Mouse (Mus musculus) neural tube, embryonic 11.5 days (tissue): ENCODE data around the gene Gm45837. TPM values are rescaled to one million over a fixed set of nuclear protein-coding genes. Genes with fewer than 3 reads are reported as not detected.

Source experiments
- ATAC-seq: fragments of 200-750 bp; cut with Nextera tagmentation; 2 replicates; pipeline ENCODE4 v1.8.0; 2017; ENCODE audit warnings: moderate number of reproducible peaks, mild to moderate bottlenecking, moderate TSS enrichment, moderate library complexity; ENCODE audit not compliant: insufficient read depth, low FRiP score, low TSS enrichment
- DNase-seq: peaks from one replicate; pipeline ENCODE4 v3.0.0-alpha.2; 2015; ENCODE audit warnings: low spot score
- H3K27ac ChIP-seq: fragments of 300-500 bp; sonication (generic); 2 replicates; pipeline ENCODE4 v1.5.1; 2014; ENCODE audit warnings: low read depth, mild to moderate bottlenecking, low read length
- H3K27me3 ChIP-seq: fragments of 300-500 bp; sonication (generic); 2 replicates; pipeline ENCODE4 v1.6.1; 2014; ENCODE audit warnings: mild to moderate bottlenecking, low read length, mixed read lengths; ENCODE audit not compliant: control insufficient read depth, insufficient read depth
- H3K36me3 ChIP-seq: fragments of 300-500 bp; sonication (generic); 2 replicates; pipeline ENCODE4 v1.6.1; 2014; ENCODE audit warnings: mild to moderate bottlenecking, low read length, moderate library complexity, mixed read lengths; ENCODE audit not compliant: control insufficient read depth, insufficient read depth
- H3K4me1 ChIP-seq: fragments of 300-500 bp; sonication (generic); 2 replicates; pipeline ENCODE4 v1.6.1; 2014; ENCODE audit warnings: low read length, mixed read lengths; ENCODE audit not compliant: control insufficient read depth, insufficient read depth
- H3K4me2 ChIP-seq: fragments of 300-500 bp; sonication (generic); 2 replicates; pipeline ENCODE4 v1.6.1; 2014; ENCODE audit warnings: low read depth, mild to moderate bottlenecking, moderate library complexity
- H3K4me3 ChIP-seq: fragments of 300-500 bp; sonication (generic); 2 replicates; pipeline ENCODE4 v1.5.1; 2014; ENCODE audit warnings: low read depth, low read length
- H3K9ac ChIP-seq: fragments of 300-500 bp; sonication (generic); 2 replicates; pipeline ENCODE4 v1.6.1; 2014; ENCODE audit warnings: mild to moderate bottlenecking, low read length
- H3K9me3 ChIP-seq: fragments of 300-500 bp; sonication (generic); 2 replicates; pipeline ENCODE4 v1.6.1; 2016; ENCODE audit warnings: low read length; ENCODE audit not compliant: control insufficient read depth
- WGBS: fragments of 180-500 bp; shearing (Covaris S2); extraction: QIAGEN DNeasy Blood & Tissue Kit; methylation state at CpG from one replicate; pipeline ENCODE4 v1.1.7; 2014; 5-methylcytosine and 5-hydroxymethylcytosine counted together
- polyA plus RNA-seq: library from polyadenylated mRNA; unstranded; fragments of >200 nt; fragmentation: Nextera tagmentation; extraction: Ambion mirVana; gene quantifications from 2 replicates; pipeline ENCODE4 v1.2.1, GENCODE M21; 2014

Gm45837 gene
- polyA plus RNA-seq, 1 experiment from 2014 or later: not detected

DNA sequence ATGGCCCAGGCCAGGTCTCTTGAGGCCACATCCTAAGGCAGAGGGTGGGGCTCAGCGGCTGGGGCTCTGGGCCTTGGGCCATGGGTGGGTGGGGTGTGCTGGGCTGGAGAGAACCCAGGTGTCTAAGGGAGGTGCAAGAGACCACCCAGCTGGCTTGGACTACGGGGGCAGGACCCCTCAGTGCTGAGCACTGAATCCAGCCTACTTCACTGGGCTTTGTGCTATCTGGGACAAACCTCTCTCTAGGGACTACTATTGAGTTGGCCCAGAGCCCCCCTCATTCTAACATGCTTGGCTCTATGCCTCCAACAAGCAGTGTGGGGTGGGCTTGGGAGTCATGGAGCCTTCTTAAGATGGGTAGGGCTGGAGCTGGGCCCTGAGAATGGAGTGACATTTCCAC is 15.2 kb upstream of the Gm45837 start:
- ATAC-seq: no peak
- Histone ChIP-seq H3K4me3 (no peak overlapping the region), H3K27me3 (no peaks in the 10 kb centered on the region), H3K4me2 (no peak overlapping the region), H3K4me1 (no peaks in the 10 kb centered on the region; the same call in 1 of the 2 replicates), H3K9me3 (no peaks in the 10 kb centered on the region), H3K27ac (no peak overlapping the region), H3K36me3 (no peaks in the 10 kb centered on the region), H3K9ac (no peak overlapping the region)
- 78% methylated on average over 2 of the region's 2 CpGs for WGBS
- DNase-seq: no peak

DNA sequence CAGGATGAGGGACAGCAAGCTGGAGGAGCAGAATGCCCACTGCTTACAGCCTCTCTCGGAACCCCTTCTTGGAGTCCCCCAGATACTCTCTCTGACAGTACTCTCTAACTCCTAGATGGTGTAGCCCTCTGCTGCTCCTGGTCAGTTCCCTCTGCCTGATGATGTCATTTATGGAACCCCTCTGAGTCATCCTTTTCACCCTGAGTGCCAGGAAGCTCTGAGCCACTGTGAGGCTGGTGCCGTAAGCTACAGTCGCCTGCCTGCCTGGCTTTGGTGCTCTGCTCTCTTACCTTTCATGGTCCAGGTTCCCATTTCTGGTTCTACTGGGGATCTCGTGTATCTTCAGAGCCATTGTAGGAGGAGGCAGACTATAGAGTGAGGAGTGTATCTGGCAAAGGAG is 13.5 kb upstream of the Gm45837 start:
- WGBS: 86% methylated on average over 4 of the region's 4 CpGs
- no peak for ATAC-seq

DNA sequence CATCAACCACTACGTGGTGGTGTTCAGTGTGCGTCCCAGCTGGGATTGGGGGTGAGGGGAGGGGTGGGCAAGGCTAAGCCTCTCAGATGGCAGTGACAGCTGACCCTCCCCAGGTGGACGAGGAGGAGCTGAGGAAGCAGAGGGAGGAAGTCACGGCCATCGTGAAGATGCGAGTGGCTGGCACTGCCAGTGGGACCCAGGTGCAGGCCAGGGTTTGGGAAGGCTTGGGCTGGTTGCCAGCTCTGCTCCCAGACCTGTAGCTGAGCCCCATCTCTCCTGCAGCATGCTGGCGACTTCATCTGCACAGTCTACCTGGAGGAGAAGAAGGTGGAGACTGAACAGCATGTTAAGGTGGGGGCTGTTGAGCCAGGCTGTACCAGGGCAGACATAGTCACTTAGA is 9.2 kb upstream of the Gm45837 start:
- Histone ChIP-seq H3K9me3 (no peaks in the 10 kb centered on the region), H3K27ac (no peak overlapping the region), H3K4me2 (no peak overlapping the region), H3K9ac (no peak overlapping the region), H3K4me1 (no peaks in the 10 kb centered on the region), H3K36me3 (no peaks in the 10 kb centered on the region), H3K4me3 (no peak overlapping the region), H3K27me3 (no peaks in the 10 kb centered on the region)
- 84% methylated on average over 7 of the region's 7 CpGs for WGBS
- DNase-seq: no peak
- no peak for ATAC-seq

More for the DNA sequence above, 13.5 kb upstream of the Gm45837 start:
- Histone ChIP-seq H3K9ac (no peak overlapping the region), H3K27ac (no peak overlapping the region), H3K4me3 (no peak overlapping the region), H3K4me1 (no peaks in the 10 kb centered on the region; the same call in 1 of the 2 replicates), H3K27me3 (no peaks in the 10 kb centered on the region), H3K4me2 (no peak overlapping the region), H3K9me3 (no peaks in the 10 kb centered on the region), H3K36me3 (no peaks in the 10 kb centered on the region)
- DNase-seq: no peak

DNA sequence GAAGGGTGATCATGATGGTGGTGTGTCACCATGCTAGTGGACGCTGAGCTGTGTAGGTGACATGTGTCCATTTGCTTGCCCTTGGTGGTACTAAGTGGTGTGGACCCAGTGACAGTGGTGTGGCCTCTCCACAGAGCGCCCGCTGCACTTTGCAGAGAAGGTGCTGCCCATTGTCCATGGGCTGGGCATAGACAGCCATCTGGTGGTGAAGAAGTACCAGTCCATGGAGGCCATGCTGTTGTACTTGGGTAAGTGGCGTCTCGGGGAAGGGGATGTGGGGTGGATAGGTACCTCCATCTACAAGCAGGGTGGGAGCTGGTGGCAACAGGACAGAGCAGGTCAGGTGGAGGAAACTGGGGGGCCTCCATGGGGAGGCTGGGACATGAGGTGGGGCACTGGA is 6.9 kb upstream of the Gm45837 start:
- DNase-seq (no peak), ATAC-seq (no peak)
- Histone ChIP-seq H3K27ac (no peak overlapping the region), H3K4me1 (no peaks in the 10 kb centered on the region), H3K27me3 (no peaks in the 10 kb centered on the region), H3K4me3 (no peak overlapping the region), H3K9ac (no peak overlapping the region), H3K4me2 (no peak overlapping the region), H3K36me3 (no peaks in the 10 kb centered on the region), H3K9me3 (no peaks in the 10 kb centered on the region)
- 91% methylated on average over 5 of the region's 5 CpGs for WGBS

DNA sequence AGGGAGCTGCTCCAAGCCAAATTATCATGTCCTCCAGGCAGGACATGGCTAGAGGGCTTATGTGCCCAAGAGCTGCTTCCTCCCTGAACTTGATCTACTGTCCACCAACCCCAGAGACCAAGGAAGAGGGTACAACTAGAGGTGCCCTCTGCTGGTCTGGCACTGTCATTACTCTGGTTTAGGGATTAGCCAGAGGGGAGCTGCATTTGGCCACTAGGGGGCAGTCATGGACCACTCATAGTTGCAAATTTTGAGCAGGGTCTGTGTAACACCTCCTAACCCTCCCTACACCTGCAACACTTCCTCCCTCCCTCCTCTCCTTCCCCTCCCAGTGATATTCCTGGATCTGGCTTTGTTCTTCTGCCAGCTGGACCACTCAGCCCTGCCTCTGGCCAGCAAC is 2.1 kb downstream of the Gm45837 start:
- no peak overlapping the region for H3K4me2 ChIP-seq
- no peaks in the 10 kb centered on the region for H3K27me3 ChIP-seq
- H3K4me1 ChIP-seq: peaks cover 9% of the 10 kb centered on the region; the same call in 1 of the 2 replicates
- H3K36me3 ChIP-seq: no peaks in the 10 kb centered on the region
- H3K27ac ChIP-seq: no peak overlapping the region
- DNase-seq: peak; percentile 88
- H3K9ac ChIP-seq: no peak overlapping the region
- peak; percentile 36; the same call in 1 of the 2 replicates for ATAC-seq
- H3K4me3 ChIP-seq: no peak overlapping the region
- no peaks in the 10 kb centered on the region for H3K9me3 ChIP-seq

DNA sequence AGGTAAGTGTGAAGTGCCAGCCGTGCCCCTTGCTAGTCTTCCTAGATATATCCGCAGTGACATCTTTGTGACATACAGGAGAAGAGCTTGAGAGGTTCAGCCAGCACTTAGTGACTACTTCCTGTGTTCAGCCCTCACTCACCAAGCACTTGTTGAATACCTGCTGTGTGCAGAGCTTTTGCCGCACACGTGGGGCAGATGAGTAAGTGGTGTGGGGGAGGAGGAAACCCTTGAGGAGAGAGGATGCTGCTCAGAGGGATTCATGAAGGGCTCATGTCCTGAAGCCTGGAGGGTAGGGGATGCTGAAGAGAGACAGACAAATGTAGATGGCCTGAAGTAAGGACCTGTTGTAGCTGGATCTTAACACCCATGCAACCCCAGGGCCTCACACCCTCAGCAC is 3.5 kb downstream of the Gm45837 start:
- Histone ChIP-seq H3K27ac (no peak overlapping the region), H3K9ac (no peak overlapping the region), H3K36me3 (no peaks in the 10 kb centered on the region), H3K27me3 (peaks cover 2% of the 10 kb centered on the region; the same call in 1 of the 2 replicates), H3K4me1 (peaks cover 9% of the 10 kb centered on the region; the same call in 1 of the 2 replicates), H3K4me2 (no peak overlapping the region), H3K4me3 (no peak overlapping the region), H3K9me3 (no peaks in the 10 kb centered on the region)
- ATAC-seq (no peak), DNase-seq (no peak)
- 41% methylated on average over 4 of the region's 4 CpGs for WGBS

DNA sequence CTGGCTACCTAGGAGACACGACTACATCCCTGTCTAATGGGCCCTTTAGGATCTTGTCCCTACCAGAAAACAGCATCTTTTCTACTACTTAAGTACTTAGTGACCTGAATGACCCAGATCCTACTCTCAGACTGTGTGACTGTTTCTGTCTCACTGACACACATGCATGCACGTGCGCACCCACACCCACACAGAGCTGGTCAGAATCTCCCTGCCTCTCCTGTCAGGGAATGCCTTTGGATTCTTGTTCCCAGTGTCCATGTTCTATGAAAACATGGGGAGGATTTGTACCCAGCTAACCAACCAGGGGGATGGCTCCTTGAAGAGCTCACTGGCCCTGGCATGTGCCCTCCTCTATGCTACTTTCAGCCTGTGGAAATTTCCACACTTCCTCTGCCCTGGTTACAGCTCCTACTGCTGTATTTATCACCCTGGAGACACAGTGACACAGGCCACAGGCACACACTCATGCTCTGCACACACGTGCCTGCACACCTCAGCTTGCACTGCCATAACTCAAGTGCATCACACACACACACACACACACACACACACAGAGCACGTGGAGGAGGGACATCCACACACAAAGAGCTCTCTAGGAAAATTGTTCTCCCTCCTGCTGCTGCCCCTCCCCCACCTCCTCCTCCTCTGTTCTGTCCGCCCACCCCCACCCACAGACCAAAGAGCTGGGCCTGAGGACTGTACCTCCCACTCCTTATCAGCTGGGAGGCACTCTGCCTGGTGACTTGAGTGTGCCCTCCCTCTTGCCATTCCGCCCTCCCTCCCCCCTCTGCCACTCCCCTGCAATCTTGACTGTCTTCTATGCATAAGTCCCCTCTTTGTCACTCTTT is 4.2 kb downstream of the Gm45837 start:
- WGBS: 40% methylated on average over 7 of the region's 7 CpGs
- 0 out of 2 replicates have a peak overlapping the region, but pooled peaks have one; percentile 1 for H3K9ac ChIP-seq

DNA sequence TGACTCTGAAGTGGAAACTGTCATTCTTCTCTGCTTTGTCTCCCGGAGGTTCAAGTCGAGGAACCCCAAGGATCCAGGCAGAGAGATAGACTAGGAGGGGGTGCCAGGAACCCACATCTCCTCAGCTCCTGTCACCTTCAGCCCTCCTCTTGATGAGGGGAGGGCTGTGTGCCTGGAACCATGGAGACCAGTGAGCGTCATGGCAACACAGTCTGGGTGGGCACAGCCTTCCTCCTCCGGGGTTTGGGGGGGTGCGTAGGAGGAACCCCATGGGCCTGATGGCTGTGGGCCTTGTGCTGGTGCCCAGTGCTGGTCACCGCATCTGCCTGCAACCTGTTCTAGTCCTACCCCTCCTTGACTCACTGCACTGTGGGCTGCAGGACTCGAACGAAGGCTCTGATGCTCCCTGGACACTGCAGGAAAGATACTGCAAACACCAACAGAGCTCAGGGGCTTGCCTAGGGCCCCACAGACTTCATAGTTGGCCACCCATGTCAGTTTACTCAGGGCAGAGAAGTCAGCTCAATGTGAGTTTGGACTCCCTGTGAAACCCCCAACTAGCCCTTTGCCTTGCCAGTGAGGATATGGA is 4.9 kb downstream of the Gm45837 start:
- no peak for DNase-seq
- Histone ChIP-seq H3K36me3 (no peaks in the 10 kb centered on the region), H3K9me3 (no peaks in the 10 kb centered on the region), H3K27me3 (peaks cover 2% of the 10 kb centered on the region; the same call in 1 of the 2 replicates), H3K4me3 (no peak overlapping the region), H3K4me1 (peaks cover 9% of the 10 kb centered on the region; the same call in 1 of the 2 replicates), H3K9ac (no peak overlapping the region), H3K27ac (no peak overlapping the region), H3K4me2 (no peak overlapping the region)
- WGBS: 36% methylated on average over 8 of the region's 8 CpGs
- ATAC-seq: no peak

More for the DNA sequence above, 4.2 kb downstream of the Gm45837 start:
- Histone ChIP-seq H3K27ac (no peak overlapping the region), H3K4me1 (peaks cover 9% of the 10 kb centered on the region; the same call in 1 of the 2 replicates), H3K36me3 (no peaks in the 10 kb centered on the region), H3K9me3 (no peaks in the 10 kb centered on the region), H3K4me2 (no peak overlapping the region), H3K27me3 (peaks cover 2% of the 10 kb centered on the region; the same call in 1 of the 2 replicates), H3K4me3 (no peak overlapping the region)
- DNase-seq: peak; percentile 45
- ATAC-seq: peak; percentile 53; the same call in 1 of the 2 replicates
